In the genomic region with DNA sequence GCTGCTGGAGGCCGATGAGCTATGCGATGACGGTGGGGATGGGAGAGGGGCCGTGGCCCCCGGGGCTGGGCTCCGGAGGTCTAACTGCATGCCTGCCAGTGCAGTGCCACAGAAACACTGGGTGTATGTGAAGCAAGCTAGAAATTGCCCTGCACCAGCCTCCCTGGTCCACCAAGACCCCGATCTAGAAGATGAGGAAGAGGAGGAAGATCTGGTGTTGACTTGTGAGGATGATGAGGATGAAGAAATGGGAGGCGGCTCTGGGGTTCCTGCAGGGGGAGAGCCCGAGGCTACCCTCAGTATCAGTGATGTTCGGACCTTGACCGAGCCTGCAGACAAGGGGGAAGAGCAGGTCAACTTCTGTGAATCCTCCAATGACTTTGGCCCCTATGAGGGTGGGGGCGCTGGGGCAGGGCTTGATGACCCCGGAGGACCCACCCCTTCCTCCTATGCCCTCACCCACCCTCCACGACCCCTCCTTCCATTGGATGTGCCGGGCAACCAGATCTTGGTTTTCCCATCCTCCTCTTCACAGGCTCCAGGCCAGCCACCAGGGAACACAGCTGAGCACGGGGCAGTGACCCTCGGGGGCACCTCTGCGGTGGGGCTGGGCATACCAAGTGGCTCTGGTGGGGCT, we compare ENCODE assay signal across 11 mouse cellular contexts. TPM values are rescaled to one million over a fixed set of nuclear protein-coding genes. Genes with fewer than 3 reads are reported as not detected.
A peak's percentile ranks its signal among the peaks of the same experiment; 100 is the strongest.
DNase-seq lines count a peak whose midpoint lies in the region; ATAC-seq and TF ChIP-seq lines count a peak whose summit lies in the region.
"Had no signal": no experiment of that assay in that cellular context is flagged by ENCODE, and none has a peak within 500 bp of the region (broad histone marks: within the 10 kb centered on the region; RNA-seq: fewer than 3 reads in every experiment).

No protein-coding gene starts in this region.

- ATAC-seq in midbrain, postnatal 0 days (ENCODE audit: low FRiP score): no peak
- no peak for ATAC-seq in embryonic facial prominence, embryonic 11.5 days (replicated peaks; ENCODE audit: insufficient number of reproducible peaks, low FRiP score, low TSS enrichment, low read depth)
- ATAC-seq in liver, embryonic 15.5 days (ENCODE audit: insufficient read depth): no peak

- no peak overlapping the region for H3K4me2 ChIP-seq in midbrain, postnatal 0 days (ENCODE audit: low read depth, low read length, poor library complexity, severe bottlenecking)
- H3K4me2 ChIP-seq in embryonic facial prominence, embryonic 11.5 days (ENCODE audit: low read depth, low read length): no peak overlapping the region
- peak overlapping the region; percentile 96 for H3K4me2 ChIP-seq in liver, embryonic 15.5 days

- intact Hi-C loops in left cerebral cortex, adult 2 months (cut with DNase I): no loop called here

- H3K9me3 ChIP-seq in midbrain, embryonic 10.5 days (replicated peaks): no peaks in the 10 kb centered on the region
- H3K9me3 ChIP-seq in midbrain, postnatal 0 days (ENCODE audit: low read length): no peaks in the 10 kb centered on the region
- no peaks in the 10 kb centered on the region for H3K9me3 ChIP-seq in embryonic facial prominence, embryonic 11.5 days (replicated peaks; ENCODE audit: control insufficient read depth, low read length)
- H3K9me3 ChIP-seq in liver, embryonic 15.5 days (replicated peaks): peaks cover 20% of the 10 kb centered on the region
- H3K9me3 ChIP-seq: hindbrain, embryonic 15.5 days had no signal

- peaks cover 67% of the 10 kb centered on the region for H3K4me1 ChIP-seq in midbrain, embryonic 10.5 days
- H3K4me1 ChIP-seq in midbrain, postnatal 0 days (ENCODE audit: insufficient read depth, low read length): no peaks in the 10 kb centered on the region
- H3K4me1 ChIP-seq in embryonic facial prominence, embryonic 11.5 days (ENCODE audit: control insufficient read depth, insufficient read depth, low read length): peaks cover 2% of the 10 kb centered on the region
- peaks cover 76% of the 10 kb centered on the region for H3K4me1 ChIP-seq in liver, embryonic 15.5 days (replicated peaks)

- H3K36me3 ChIP-seq in midbrain, embryonic 10.5 days: peaks cover 42% of the 10 kb centered on the region
- H3K36me3 ChIP-seq in midbrain, postnatal 0 days (ENCODE audit: insufficient read depth, low read length): peaks cover 12% of the 10 kb centered on the region
- H3K36me3 ChIP-seq in embryonic facial prominence, embryonic 11.5 days (replicated peaks; ENCODE audit: control insufficient read depth, insufficient read depth, low read depth, low read length): peaks cover 10% of the 10 kb centered on the region
- peaks cover 50% of the 10 kb centered on the region for H3K36me3 ChIP-seq in liver, embryonic 15.5 days (replicated peaks)

- peaks cover 18% of the 10 kb centered on the region for H3K27me3 ChIP-seq in midbrain, embryonic 10.5 days (ENCODE audit: low read depth, poor library complexity, severe bottlenecking)
- H3K27me3 ChIP-seq in midbrain, postnatal 0 days (ENCODE audit: insufficient read depth, low read length): no peaks in the 10 kb centered on the region
- H3K27me3 ChIP-seq in embryonic facial prominence, embryonic 11.5 days (ENCODE audit: control insufficient read depth, insufficient read depth, low read length): no peaks in the 10 kb centered on the region
- H3K27me3 ChIP-seq in liver, embryonic 15.5 days: no peaks in the 10 kb centered on the region
- H3K27me3 ChIP-seq: hindbrain, embryonic 15.5 days had no signal

- 82% methylated on average over 18 of the region's 18 CpGs for WGBS in midbrain, embryonic 10.5 days
- 87% methylated on average over 18 of the region's 18 CpGs for WGBS in midbrain, postnatal 0 days
- WGBS in embryonic facial prominence, embryonic 11.5 days: 86% methylated on average over 18 of the region's 18 CpGs
- WGBS in liver, embryonic 15.5 days (ENCODE audit: insufficient replicate concordance): 82% methylated on average over 18 of the region's 18 CpGs

- peak; percentile 96 for DNase-seq in heart, adult 11 months
- DNase-seq in heart, adult 18-20 months: no peak
- DNase-seq in midbrain, embryonic 10.5 days (ENCODE audit: low spot score): no peak
- DNase-seq in midbrain, postnatal 0 days (ENCODE audit: low spot score): no peak
- no peak for DNase-seq in embryonic facial prominence, embryonic 11.5 days (ENCODE audit: low spot score)
- DNase-seq in left cerebral cortex, adult 2 months (ENCODE audit: extremely low spot score in 1 of 2, low spot score in 2 of 2): no peak
- DNase-seq: adrenal gland, adult 8-10 months had no signal

- no peak for TF ChIP-seq CTCF in midbrain, postnatal 0 days (IDR thresholded peaks at IDR 0.05)
- TF ChIP-seq CTCF in left cerebral cortex, adult 2 months (IDR thresholded peaks at IDR 0.05): no peak

- H3K9ac ChIP-seq in midbrain, postnatal 0 days (replicated peaks; ENCODE audit: low read length, poor library complexity, severe bottlenecking): no peak overlapping the region
- H3K9ac ChIP-seq in embryonic facial prominence, embryonic 11.5 days (replicated peaks; ENCODE audit: low read length): no peak overlapping the region
- H3K9ac ChIP-seq in liver, embryonic 15.5 days: no peak overlapping the region

- 0 out of 2 replicates have a peak overlapping the region, but pooled peaks have one; percentile 13 for H3K27ac ChIP-seq in midbrain, embryonic 10.5 days (replicated peaks)
- H3K27ac ChIP-seq in midbrain, postnatal 0 days (ENCODE audit: low read depth, low read length): no peak overlapping the region
- H3K27ac ChIP-seq in embryonic facial prominence, embryonic 11.5 days (replicated peaks; ENCODE audit: low read depth, low read length): no peak overlapping the region
- H3K27ac ChIP-seq in liver, embryonic 15.5 days (replicated peaks): peak overlapping the region; percentile 94
- H3K27ac ChIP-seq in left cerebral cortex, adult 2 months: no peak overlapping the region

- peak overlapping the region; percentile 74 for H3K4me3 ChIP-seq in midbrain, embryonic 10.5 days
- H3K4me3 ChIP-seq in midbrain, postnatal 0 days (ENCODE audit: low read depth, low read length): no peak overlapping the region
- peak overlapping the region; percentile 10; the same call in 1 of the 2 replicates for H3K4me3 ChIP-seq in embryonic facial prominence, embryonic 11.5 days (ENCODE audit: low read depth, low read length)
- H3K4me3 ChIP-seq in liver, embryonic 15.5 days (replicated peaks): peak overlapping the region; percentile 72; the same call in 1 of the 2 replicates
- no peak overlapping the region for H3K4me3 ChIP-seq in left cerebral cortex, adult 2 months

RNA-seq across cellular contexts. Expression of gene Zbtb22, which starts 2.1 kb away (rescaled TPM):
- total RNA-seq in heart, adult 18-20 months (2021): 10 to 100 TPM; 15.6 to 16.6 TPM
- 23.5 and 24.1 TPM in 2 replicates for polyA plus RNA-seq in midbrain, embryonic 10.5 days (2016; fragmentation: Nextera tagmentation; extraction: Ambion mirVana)
- 44.3 and 50.9 TPM in 2 replicates for total RNA-seq in midbrain, postnatal 0 days (2014; rRNA removed)
- 18.5 and 18.6 TPM in 2 replicates for polyA plus RNA-seq in midbrain, postnatal 0 days (2015; fragmentation: Nextera tagmentation; extraction: Ambion mirVana)
- polyA plus RNA-seq in embryonic facial prominence, embryonic 11.5 days (2014; fragmentation: Nextera tagmentation; extraction: Ambion mirVana): 7.3 and 8.4 TPM in 2 replicates
- polyA plus RNA-seq in liver, embryonic 15.5 days (2015; fragmentation: Nextera tagmentation; extraction: Ambion mirVana): 8.2 and 9.8 TPM in 2 replicates
- total RNA-seq in left cerebral cortex, adult 2 months (2021): 10 to 100 TPM; 35.8 to 36.0 TPM

RNA-seq across cellular contexts. Expression of gene Tapbp, which starts 2.1 kb away (rescaled TPM):
- 100 to 1,000 TPM; 111 to 115 TPM for total RNA-seq in heart, adult 18-20 months (2021)
- polyA plus RNA-seq in midbrain, embryonic 10.5 days (2016; fragmentation: Nextera tagmentation; extraction: Ambion mirVana): 14.9 and 17.3 TPM in 2 replicates
- 41.4 and 44.4 TPM in 2 replicates for total RNA-seq in midbrain, postnatal 0 days (2014; rRNA removed)
- 29.0 and 29.1 TPM in 2 replicates for polyA plus RNA-seq in midbrain, postnatal 0 days (2015; fragmentation: Nextera tagmentation; extraction: Ambion mirVana)
- polyA plus RNA-seq in embryonic facial prominence, embryonic 11.5 days (2014; fragmentation: Nextera tagmentation; extraction: Ambion mirVana): 11.3 and 12.8 TPM in 2 replicates
- polyA plus RNA-seq in liver, embryonic 15.5 days (2015; fragmentation: Nextera tagmentation; extraction: Ambion mirVana): 33.3 and 35.7 TPM in 2 replicates
- 10 to 100 TPM; 41.3 to 44.2 TPM for total RNA-seq in left cerebral cortex, adult 2 months (2021)

RNA-seq across cellular contexts. Expression of gene Daxx, which starts 8.6 kb away (rescaled TPM):
- 10 to 100 TPM; 12.3 to 20.7 TPM for total RNA-seq in heart, adult 18-20 months (2021)
- 77.5 and 82.6 TPM in 2 replicates for polyA plus RNA-seq in midbrain, embryonic 10.5 days (2016; fragmentation: Nextera tagmentation; extraction: Ambion mirVana)
- 52.3 and 55.7 TPM in 2 replicates for total RNA-seq in midbrain, postnatal 0 days (2014; rRNA removed)
- polyA plus RNA-seq in midbrain, postnatal 0 days (2015; fragmentation: Nextera tagmentation; extraction: Ambion mirVana): 42.9 and 44.3 TPM in 2 replicates
- polyA plus RNA-seq in embryonic facial prominence, embryonic 11.5 days (2014; fragmentation: Nextera tagmentation; extraction: Ambion mirVana): 55.0 and 59.9 TPM in 2 replicates
- polyA plus RNA-seq in liver, embryonic 15.5 days (2015; fragmentation: Nextera tagmentation; extraction: Ambion mirVana): 18.7 and 20.4 TPM in 2 replicates
- 10 to 100 TPM; 25.5 to 27.7 TPM for total RNA-seq in left cerebral cortex, adult 2 months (2021)

RNA-seq across cellular contexts. Expression of gene Rgl2, which starts 11.6 kb away (rescaled TPM):
- total RNA-seq in heart, adult 18-20 months (2021): 10 to 100 TPM; 30.9 to 31.8 TPM
- polyA plus RNA-seq in midbrain, embryonic 10.5 days (2016; fragmentation: Nextera tagmentation; extraction: Ambion mirVana): 43.1 and 46.9 TPM in 2 replicates
- 81.8 and 83.0 TPM in 2 replicates for total RNA-seq in midbrain, postnatal 0 days (2014; rRNA removed)
- 33.1 and 38.2 TPM in 2 replicates for polyA plus RNA-seq in midbrain, postnatal 0 days (2015; fragmentation: Nextera tagmentation; extraction: Ambion mirVana)
- 26.0 and 26.3 TPM in 2 replicates for polyA plus RNA-seq in embryonic facial prominence, embryonic 11.5 days (2014; fragmentation: Nextera tagmentation; extraction: Ambion mirVana)
- polyA plus RNA-seq in liver, embryonic 15.5 days (2015; fragmentation: Nextera tagmentation; extraction: Ambion mirVana): 8.2 and 10.2 TPM in 2 replicates
- 10 to 100 TPM; 63.4 to 74.3 TPM for total RNA-seq in left cerebral cortex, adult 2 months (2021)

RNA-seq across cellular contexts. Expression of gene Platr17, which starts 12.8 kb away (rescaled TPM):
- not detected for total RNA-seq in heart, adult 18-20 months (2021)
- polyA plus RNA-seq in midbrain, embryonic 10.5 days (2016; fragmentation: Nextera tagmentation; extraction: Ambion mirVana): 0.30 TPM in 1 of 2 replicates, not detected in the other
- 0.22 and 0.33 TPM in 2 replicates for total RNA-seq in midbrain, postnatal 0 days (2014; rRNA removed)
- polyA plus RNA-seq in midbrain, postnatal 0 days (2015; fragmentation: Nextera tagmentation; extraction: Ambion mirVana): 1.4 and 1.5 TPM in 2 replicates
- polyA plus RNA-seq in embryonic facial prominence, embryonic 11.5 days (2014; fragmentation: Nextera tagmentation; extraction: Ambion mirVana): 0.36 TPM in 2 replicates
- 0.35 and 0.38 TPM in 2 replicates for polyA plus RNA-seq in liver, embryonic 15.5 days (2015; fragmentation: Nextera tagmentation; extraction: Ambion mirVana)
- not detected for total RNA-seq in left cerebral cortex, adult 2 months (2021)
- total RNA-seq: adrenal gland, adult 8-10 months; liver, adult 2 months; MEL had no signal

Comparison
In these comparisons a context has a peak if more than half of its experiments do, and no peak if none do; other contexts are left out.
1. H3K27ac ChIP-seq: peak in midbrain, embryonic 10.5 days (single experiment) and liver, embryonic 15.5 days (single experiment); none in midbrain, postnatal 0 days (single experiment), embryonic facial prominence, embryonic 11.5 days (single experiment) and left cerebral cortex, adult 2 months (single experiment).
2. H3K4me3 ChIP-seq: peak in midbrain, embryonic 10.5 days (single experiment), embryonic facial prominence, embryonic 11.5 days (single experiment) and liver, embryonic 15.5 days (single experiment); none in midbrain, postnatal 0 days (single experiment) and left cerebral cortex, adult 2 months (single experiment).